Mouse (Mus musculus): ENCODE measurements at regions not wholly inside any gene's neighbourhood (a gene's known extent, or its start where the extent isn't known, plus 50 kb on each side); places are given as distances from the start of the nearest gene placed in this dataset.

DNA sequence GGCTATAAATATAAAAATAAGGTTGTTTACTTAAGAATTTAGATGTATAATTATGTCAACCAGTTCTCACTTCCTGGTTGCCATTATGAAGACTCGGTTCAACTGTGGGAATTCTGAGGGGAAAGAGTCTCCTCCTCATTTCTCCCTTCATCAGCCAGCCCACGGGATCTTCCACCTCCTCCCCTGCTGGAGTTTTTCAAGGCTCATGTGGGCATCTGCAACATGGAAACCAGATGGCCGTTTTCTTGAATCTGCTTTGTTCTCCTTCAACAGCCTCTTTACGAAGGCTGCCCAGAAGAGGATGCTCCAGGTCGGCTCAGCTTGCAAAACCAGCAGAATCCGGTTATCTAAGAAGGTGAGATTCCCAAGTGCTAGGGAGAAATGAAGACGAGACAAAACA, 269.0 kb upstream of the Pfn2 start:
- 71% methylated on average over 7 of the region's 7 CpGs for WGBS
- Histone ChIP-seq H3K4me3 (ENCODE audit: low read depth, low read length) (no peak overlapping the region), H3K4me1 (ENCODE audit: control insufficient read depth, insufficient read depth, insufficient read length, low read length) (no peaks in the 10 kb centered on the region), H3K27ac (ENCODE audit: insufficient read depth, low read depth, low read length) (no peak overlapping the region), H3K27me3 (ENCODE audit: control insufficient read depth, insufficient read depth, low read length) (no peaks in the 10 kb centered on the region), H3K36me3 (ENCODE audit: control insufficient read depth, insufficient read depth, low read length) (no peaks in the 10 kb centered on the region)
- TF ChIP-seq POLR2A (IDR thresholded peaks at IDR 0.05; ENCODE audit: low read depth, low read length) (no peak), CTCF (IDR thresholded peaks at IDR 0.05; ENCODE audit: extremely low read depth, insufficient read length, insufficient replicate concordance, low read depth, low read length) (no peak)

DNA sequence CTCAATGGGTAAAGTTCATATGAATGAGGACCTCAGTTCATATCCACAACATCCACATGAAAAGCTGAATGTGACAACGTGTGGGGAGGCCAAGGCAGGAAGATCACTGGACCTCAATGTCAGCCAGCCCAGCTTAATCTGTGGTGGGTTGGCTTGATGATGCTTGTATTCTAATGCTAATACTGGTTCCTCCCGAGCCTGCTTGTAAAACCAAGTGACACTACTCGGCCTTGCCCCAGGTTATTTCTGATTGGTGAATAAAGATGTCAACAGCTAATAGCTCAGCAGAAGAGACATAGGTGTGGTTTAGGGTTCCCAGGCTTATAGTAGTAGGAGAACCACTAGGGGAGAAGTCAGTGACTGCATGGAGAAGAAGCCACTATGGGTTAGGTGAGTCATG, 272.2 kb upstream of the Pfn2 start:
- WGBS = 54% methylated on average over 3 of the region's 3 CpGs
- H3K27ac ChIP-seq (ENCODE audit: insufficient read depth, low read depth, low read length) = no peak overlapping the region

DNA sequence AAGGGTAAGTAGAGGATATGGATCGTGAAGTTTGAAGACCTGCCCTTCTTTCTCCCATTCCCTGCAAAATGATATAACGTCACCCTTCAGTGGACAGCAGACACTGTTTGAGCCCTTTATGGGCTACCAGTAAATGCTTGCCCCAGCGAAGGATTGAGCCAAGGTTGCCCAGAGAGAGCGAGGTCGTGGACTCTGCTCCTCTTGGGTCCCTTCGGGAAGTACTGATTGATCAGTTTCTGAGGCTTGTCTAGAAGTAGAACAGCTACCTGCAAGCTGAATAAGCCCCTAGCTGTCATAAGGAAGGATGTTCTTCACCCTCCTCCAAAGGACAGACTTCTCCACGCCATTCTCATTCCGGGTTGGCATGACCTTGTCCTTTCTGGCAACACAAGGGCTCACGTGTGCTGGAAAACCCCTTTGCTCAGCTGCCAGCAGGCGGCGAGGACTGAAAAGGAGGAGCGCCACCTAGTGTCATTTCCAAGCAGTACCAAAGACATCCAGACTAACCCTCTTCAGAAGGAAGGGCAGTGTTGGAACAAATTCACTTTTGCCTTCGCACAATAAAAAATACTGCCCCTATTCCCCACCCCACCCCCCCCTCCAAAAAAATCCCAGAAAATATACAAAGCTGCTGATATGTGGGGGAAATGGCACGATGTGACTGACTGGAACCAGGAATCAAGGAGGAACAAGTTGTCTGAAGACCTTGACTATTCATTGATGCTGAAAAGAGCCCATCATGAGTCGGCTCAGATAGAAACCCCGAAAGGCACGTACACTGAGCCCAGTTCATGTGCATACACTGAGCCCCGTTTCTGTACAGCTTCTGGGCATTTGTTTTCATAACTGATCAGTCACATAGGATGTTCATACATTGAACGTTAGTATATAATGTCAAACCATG, 274.8 kb upstream of the Pfn2 start:
- WGBS = 33% methylated on average over 19 of the region's 19 CpGs
- no peaks in the 10 kb centered on the region for H3K36me3 ChIP-seq (ENCODE audit: control insufficient read depth, insufficient read depth, low read length)
- no peaks in the 10 kb centered on the region for H3K27me3 ChIP-seq (ENCODE audit: control insufficient read depth, insufficient read depth, low read length)
- no peak overlapping the region for H3K4me3 ChIP-seq (ENCODE audit: low read depth, low read length)
- no peaks in the 10 kb centered on the region; the same call in 1 of the 2 replicates for H3K4me1 ChIP-seq (ENCODE audit: control insufficient read depth, insufficient read depth, insufficient read length, low read length)
- TF ChIP-seq POLR2A (IDR thresholded peaks at IDR 0.05; ENCODE audit: low read depth, low read length) (no peak), CTCF (IDR thresholded peaks at IDR 0.05; ENCODE audit: extremely low read depth, insufficient read length, insufficient replicate concordance, low read depth, low read length) (peak; percentile 96)
- no peak overlapping the region for H3K27ac ChIP-seq (ENCODE audit: insufficient read depth, low read depth, low read length)

More for the DNA sequence above, 272.2 kb upstream of the Pfn2 start:
- Histone ChIP-seq H3K4me1 (ENCODE audit: control insufficient read depth, insufficient read depth, insufficient read length, low read length) (no peaks in the 10 kb centered on the region; the same call in 1 of the 2 replicates), H3K36me3 (ENCODE audit: control insufficient read depth, insufficient read depth, low read length) (no peaks in the 10 kb centered on the region), H3K4me3 (ENCODE audit: low read depth, low read length) (no peak overlapping the region), H3K27me3 (ENCODE audit: control insufficient read depth, insufficient read depth, low read length) (no peaks in the 10 kb centered on the region)
- TF ChIP-seq CTCF (IDR thresholded peaks at IDR 0.05; ENCODE audit: extremely low read depth, insufficient read length, insufficient replicate concordance, low read depth, low read length) (no peak), POLR2A (IDR thresholded peaks at IDR 0.05; ENCODE audit: low read depth, low read length) (no peak)

DNA sequence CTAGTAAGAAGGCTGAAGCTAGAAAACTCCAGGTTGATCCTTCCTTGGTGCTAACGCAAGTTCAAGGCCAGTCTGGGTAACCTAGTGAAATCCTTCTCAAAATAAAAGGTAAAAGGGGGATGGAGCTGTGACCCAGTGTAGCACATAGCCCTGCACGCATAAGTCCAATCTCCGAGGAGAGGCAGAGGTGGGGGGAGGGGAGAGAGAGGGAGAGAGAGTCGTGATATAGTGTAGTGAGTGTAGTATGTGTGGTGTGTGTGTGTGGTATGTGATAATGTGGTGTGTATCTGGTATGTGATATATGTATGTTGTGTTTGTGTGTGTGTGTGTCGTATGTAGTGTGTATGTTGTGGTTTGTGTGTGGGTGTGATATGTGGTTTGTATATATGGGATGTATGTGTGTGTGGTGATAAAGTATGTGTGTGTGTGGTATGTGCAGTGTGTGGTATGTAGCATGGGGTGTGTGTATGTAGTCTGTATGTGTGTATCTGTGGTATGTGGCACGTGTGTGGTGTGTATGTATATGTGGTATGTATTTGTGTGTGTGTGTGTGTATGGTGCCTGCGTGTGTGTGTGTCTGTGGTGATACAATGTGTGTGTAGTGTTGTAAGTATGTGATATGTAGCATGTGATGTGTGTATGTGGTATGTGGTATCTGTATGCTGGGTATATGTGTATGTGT, 275.7 kb upstream of the Pfn2 start:
- no peak for TF ChIP-seq CTCF (IDR thresholded peaks at IDR 0.05; ENCODE audit: extremely low read depth, insufficient read length, insufficient replicate concordance, low read depth, low read length)
- no peak for TF ChIP-seq POLR2A (IDR thresholded peaks at IDR 0.05; ENCODE audit: low read depth, low read length)

DNA sequence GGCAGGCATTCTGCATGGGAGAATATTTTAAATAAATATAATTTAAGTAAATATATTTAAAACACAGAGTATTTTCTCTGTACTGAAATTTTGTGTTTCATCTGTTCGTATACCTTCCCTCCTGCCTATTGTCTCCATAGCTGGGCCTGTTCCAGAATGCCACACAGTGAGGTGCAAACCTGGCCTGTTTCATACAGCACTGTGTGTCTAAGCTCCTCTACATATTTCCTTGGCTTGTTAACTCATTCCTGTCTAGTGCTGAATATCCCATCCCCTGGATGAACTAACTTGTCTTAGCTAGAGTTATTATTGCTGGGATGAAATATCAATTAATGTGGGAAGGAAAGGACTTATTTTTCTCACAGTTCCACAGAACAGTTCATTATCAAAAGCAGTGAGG, 277.0 kb upstream of the Pfn2 start:
- no peak for TF ChIP-seq POLR2A (IDR thresholded peaks at IDR 0.05; ENCODE audit: low read depth, low read length)
- no peak for TF ChIP-seq CTCF (IDR thresholded peaks at IDR 0.05; ENCODE audit: extremely low read depth, insufficient read length, insufficient replicate concordance, low read depth, low read length)
- no peak overlapping the region for H3K27ac ChIP-seq (ENCODE audit: insufficient read depth, low read depth, low read length)
- WGBS = 79% methylated on average over 1 of the region's 1 CpGs
- H3K4me3 ChIP-seq (ENCODE audit: low read depth, low read length) = no peak overlapping the region
- H3K36me3 ChIP-seq (ENCODE audit: control insufficient read depth, insufficient read depth, low read length) = no peaks in the 10 kb centered on the region
- H3K4me1 ChIP-seq (ENCODE audit: control insufficient read depth, insufficient read depth, insufficient read length, low read length) = no peaks in the 10 kb centered on the region; the same call in 1 of the 2 replicates
- no peaks in the 10 kb centered on the region for H3K27me3 ChIP-seq (ENCODE audit: control insufficient read depth, insufficient read depth, low read length)

More for the DNA sequence above, 275.7 kb upstream of the Pfn2 start:
- no peaks in the 10 kb centered on the region for H3K36me3 ChIP-seq (ENCODE audit: control insufficient read depth, insufficient read depth, low read length)
- H3K4me1 ChIP-seq (ENCODE audit: control insufficient read depth, insufficient read depth, insufficient read length, low read length) = no peaks in the 10 kb centered on the region; the same call in 1 of the 2 replicates
- WGBS = 72% methylated on average over 7 of the region's 7 CpGs
- no peaks in the 10 kb centered on the region for H3K27me3 ChIP-seq (ENCODE audit: control insufficient read depth, insufficient read depth, low read length)
- no peak overlapping the region for H3K4me3 ChIP-seq (ENCODE audit: low read depth, low read length)
- H3K27ac ChIP-seq (ENCODE audit: insufficient read depth, low read depth, low read length) = no peak overlapping the region

DNA sequence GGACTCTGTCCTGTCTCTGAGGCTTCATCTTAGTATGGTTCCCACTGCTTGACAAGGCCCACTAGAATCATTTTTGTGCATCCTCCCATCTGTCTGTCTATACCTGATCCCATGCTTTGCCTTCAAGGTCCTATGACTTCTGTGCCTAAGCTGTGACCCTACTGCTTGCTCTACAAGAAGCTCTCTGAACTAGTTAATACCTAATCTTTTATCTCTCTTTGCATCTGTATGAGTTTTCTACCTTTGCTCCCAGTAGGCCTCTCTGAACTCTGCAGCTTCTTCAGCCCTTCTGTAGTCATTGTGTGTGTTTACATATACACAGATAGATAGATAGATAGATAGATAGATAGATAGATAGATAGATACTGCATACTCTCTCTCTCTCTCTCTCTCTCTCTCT, 279.1 kb upstream of the Pfn2 start:
- H3K27me3 ChIP-seq (ENCODE audit: control insufficient read depth, insufficient read depth, low read length) = no peaks in the 10 kb centered on the region
- H3K36me3 ChIP-seq (ENCODE audit: control insufficient read depth, insufficient read depth, low read length) = no peaks in the 10 kb centered on the region
- H3K27ac ChIP-seq (ENCODE audit: insufficient read depth, low read depth, low read length) = no peak overlapping the region
- H3K4me3 ChIP-seq (ENCODE audit: low read depth, low read length) = no peak overlapping the region
- H3K4me1 ChIP-seq (ENCODE audit: control insufficient read depth, insufficient read depth, insufficient read length, low read length) = no peaks in the 10 kb centered on the region; the same call in 1 of the 2 replicates
- no peak for TF ChIP-seq POLR2A (IDR thresholded peaks at IDR 0.05; ENCODE audit: low read depth, low read length)
- TF ChIP-seq CTCF (IDR thresholded peaks at IDR 0.05; ENCODE audit: extremely low read depth, insufficient read length, insufficient replicate concordance, low read depth, low read length) = no peak

DNA sequence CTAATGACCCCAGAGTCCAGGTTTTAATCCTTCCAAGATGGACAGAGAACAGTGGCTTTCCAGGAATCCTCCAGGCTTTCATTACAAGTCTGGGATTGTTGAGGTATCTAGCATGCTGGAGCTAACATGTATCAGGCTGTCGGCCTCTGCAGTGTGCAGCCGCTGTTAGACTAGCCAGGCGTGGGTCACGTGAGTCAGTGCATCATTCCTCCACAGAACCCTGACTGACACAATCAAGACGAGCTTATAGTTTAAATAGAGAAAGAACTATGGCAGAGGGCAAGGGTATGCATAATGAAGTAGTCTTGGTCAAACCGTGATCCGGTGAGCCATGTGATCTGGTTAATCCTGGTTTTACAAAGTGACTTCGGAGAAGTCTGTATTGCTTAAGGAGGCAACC, 280.2 kb upstream of the Pfn2 start:
- H3K27ac ChIP-seq (ENCODE audit: insufficient read depth, low read depth, low read length) = no peak overlapping the region
- no peak for TF ChIP-seq POLR2A (IDR thresholded peaks at IDR 0.05; ENCODE audit: low read depth, low read length)
- no peak for TF ChIP-seq CTCF (IDR thresholded peaks at IDR 0.05; ENCODE audit: extremely low read depth, insufficient read length, insufficient replicate concordance, low read depth, low read length)
- H3K4me1 ChIP-seq (ENCODE audit: control insufficient read depth, insufficient read depth, insufficient read length, low read length) = no peaks in the 10 kb centered on the region
- H3K4me3 ChIP-seq (ENCODE audit: low read depth, low read length) = no peak overlapping the region
- H3K36me3 ChIP-seq (ENCODE audit: control insufficient read depth, insufficient read depth, low read length) = no peaks in the 10 kb centered on the region
- no peaks in the 10 kb centered on the region for H3K27me3 ChIP-seq (ENCODE audit: control insufficient read depth, insufficient read depth, low read length)
- WGBS = 88% methylated on average over 8 of the region's 8 CpGs

All from small intestine, adult 2 months (tissue).